Mouse (Mus musculus) C2C12 (cell line): Measurements from ENCODE around the gene Rarg.

Source experiments
- CTCF ChIP-seq: IDR thresholded peaks from one replicate; pipeline ENCODE4 v1.5.1; 2011; ENCODE audit not compliant: control insufficient read depth, insufficient read depth, insufficient read length
- FOSL1 ChIP-seq: IDR thresholded peaks from one replicate; pipeline ENCODE4 v1.8.0; 2011; ENCODE audit warnings: mild to moderate bottlenecking, low read length; ENCODE audit not compliant: poor library complexity, insufficient read depth, severe bottlenecking
- MAX ChIP-seq: IDR thresholded peaks from one replicate; pipeline ENCODE4 v1.6.1; 2011; ENCODE audit warnings: mild to moderate bottlenecking, control low read depth
- MYOD1 ChIP-seq: IDR thresholded peaks from one replicate; pipeline ENCODE4 v1.6.1; 2011; ENCODE audit warnings: low read depth; ENCODE audit not compliant: control insufficient read depth, insufficient read length
- USF1 ChIP-seq: IDR thresholded peaks from one replicate; pipeline ENCODE4 v1.6.1; 2011; ENCODE audit warnings: low read depth, mild to moderate bottlenecking, control low read depth, moderate library complexity

GRCm38 (mm10) chr15:102287395-102287794 is 30.1 kb upstream of the Rarg start:
- no peak for TF ChIP-seq FOSL1
- TF ChIP-seq CTCF, result peak; percentile 2
- TF ChIP-seq MAX, result no peak
- no peak for TF ChIP-seq MYOD1
- no peak for TF ChIP-seq USF1
